Mouse (Mus musculus) stomach, postnatal 0 days (tissue): ENCODE data around the gene Daam1. TPM values are rescaled to one million over a fixed set of nuclear protein-coding genes. Genes with fewer than 3 reads are reported as not detected.

Source experiments
- ATAC-seq: fragments of 200-750 bp; cut with Nextera tagmentation; 2 replicates; pipeline ENCODE4 v1.8.0; 2017; ENCODE audit not compliant: low FRiP score, low TSS enrichment
- DNase-seq: peaks from one replicate; pipeline ENCODE4 v3.0.0-alpha.2; 2016; ENCODE audit warnings: low spot score
- H3K27ac ChIP-seq: fragments of 300-500 bp; sonication (generic); replicated peaks from 2 replicates; pipeline ENCODE4 v1.5.1; 2014; ENCODE audit warnings: mild to moderate bottlenecking, control low read depth
- H3K27me3 ChIP-seq: fragments of 300-500 bp; sonication (generic); 2 replicates; pipeline ENCODE4 v1.6.1; 2014; ENCODE audit warnings: low read length; ENCODE audit not compliant: control insufficient read depth, insufficient read depth
- H3K36me3 ChIP-seq: fragments of 300-500 bp; sonication (generic); 2 replicates; pipeline ENCODE4 v1.6.1; 2014; ENCODE audit warnings: low read length, mixed read lengths; ENCODE audit not compliant: control insufficient read depth, insufficient read depth
- H3K4me1 ChIP-seq: fragments of 300-500 bp; sonication (generic); replicated peaks from 2 replicates; pipeline ENCODE4 v1.6.1; 2014; ENCODE audit warnings: antibody characterized with exemption; ENCODE audit not compliant: control insufficient read depth, insufficient read depth
- H3K4me2 ChIP-seq: fragments of 300-500 bp; sonication (generic); replicated peaks from 2 replicates; pipeline ENCODE4 v1.6.1; 2014; ENCODE audit warnings: low read depth, mild to moderate bottlenecking, control low read depth, moderate library complexity
- H3K4me3 ChIP-seq: fragments of 300-500 bp; sonication (generic); 2 replicates; pipeline ENCODE4 v1.5.1; 2014; ENCODE audit warnings: low read depth, low read length, control low read depth
- H3K9ac ChIP-seq: fragments of 300-500 bp; sonication (generic); 2 replicates; pipeline ENCODE4 v1.6.1; 2014; ENCODE audit warnings: mild to moderate bottlenecking, low read length, control low read depth, mixed read lengths
- H3K9me3 ChIP-seq: fragments of 300-500 bp; sonication (generic); 2 replicates; pipeline ENCODE4 v1.6.1; 2016; ENCODE audit warnings: low read length; ENCODE audit not compliant: control insufficient read depth
- CTCF ChIP-seq: IDR thresholded peaks from 2 replicates; pipeline ENCODE4 v1.5.1; 2016; ENCODE audit warnings: antibody characterized with exemption, low read depth, mild to moderate bottlenecking, moderate library complexity
- EP300 ChIP-seq: optimal IDR thresholded peaks from 2 replicates; pipeline ENCODE3; 2016; ENCODE audit warnings: antibody characterized with exemption
- WGBS: fragments of 180-500 bp; shearing (Covaris S2); extraction: QIAGEN DNeasy Blood & Tissue Kit; methylation state at CpG from one replicate; pipeline ENCODE4 v1.1.7; 2014; 5-methylcytosine and 5-hydroxymethylcytosine counted together
- polyA plus RNA-seq: library from polyadenylated mRNA; unstranded; fragments of >200 nt; fragmentation: Nextera tagmentation; extraction: Ambion mirVana; gene quantifications from 2 replicates; pipeline ENCODE4 v1.2.1, GENCODE M21; 2015

Gene Daam1
- polyA plus RNA-seq, 1 experiment from 2014 or later = 6.9 TPM

DNA sequence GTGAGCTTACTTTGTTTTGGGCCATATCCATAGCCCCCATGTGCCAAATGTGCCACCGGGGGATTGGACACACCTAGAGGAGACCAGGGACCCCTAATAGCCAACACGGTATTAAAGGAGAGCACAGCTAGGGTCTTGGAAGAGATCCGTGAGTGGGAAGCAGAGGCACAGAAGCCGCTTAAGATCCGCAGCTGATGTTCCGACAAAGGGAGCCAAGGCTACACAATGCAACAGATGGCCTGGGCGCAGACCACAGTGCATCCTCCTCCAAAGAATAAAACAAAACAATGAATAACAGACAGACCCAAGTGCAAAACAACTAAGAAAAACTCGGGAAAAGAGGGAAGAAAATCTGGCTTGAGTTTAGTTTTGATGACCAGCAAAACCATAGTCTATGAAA is 165.0 kb downstream of the Daam1 start:
- Histone ChIP-seq H3K9ac (no peak overlapping the region), H3K4me2 (no peak overlapping the region), H3K27ac (no peak overlapping the region), H3K4me1 (no peaks in the 10 kb centered on the region), H3K9me3 (no peaks in the 10 kb centered on the region), H3K4me3 (no peak overlapping the region), H3K27me3 (no peaks in the 10 kb centered on the region), H3K36me3 (peaks cover 6% of the 10 kb centered on the region; the same call in 1 of the 2 replicates)
- 92% methylated on average over 8 of the region's 8 CpGs for WGBS
- DNase-seq (no peak), ATAC-seq (no peak)
- TF ChIP-seq CTCF = no peak
- TF ChIP-seq EP300 = no peak

DNA sequence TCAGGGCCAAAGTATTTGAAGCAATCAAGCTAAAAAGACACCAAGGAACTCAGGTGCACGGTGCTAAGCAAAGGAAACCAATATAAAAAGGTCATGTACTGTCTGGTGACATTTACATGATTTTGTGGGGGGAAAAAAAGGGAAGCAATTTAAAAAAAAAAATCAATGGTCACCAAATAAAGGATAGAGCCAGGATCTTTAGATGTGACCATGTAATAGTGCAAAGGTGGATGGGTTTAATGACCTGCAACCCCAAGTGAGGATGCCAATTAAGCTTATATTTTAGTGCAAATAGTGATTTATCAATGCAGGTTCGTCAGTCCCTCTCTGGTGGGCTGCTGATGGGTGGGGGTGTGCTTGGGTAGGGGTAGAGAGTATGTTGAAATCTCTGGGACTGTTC is 166.0 kb downstream of the Daam1 start:
- no peak overlapping the region for H3K27ac ChIP-seq
- no peaks in the 10 kb centered on the region for H3K27me3 ChIP-seq
- no peak overlapping the region for H3K4me3 ChIP-seq
- no peak overlapping the region for H3K4me2 ChIP-seq
- TF ChIP-seq EP300 (no peak), CTCF (no peak)
- H3K9ac ChIP-seq = no peak overlapping the region
- no peak for DNase-seq
- 70% methylated on average over 2 of the region's 2 CpGs for WGBS
- no peaks in the 10 kb centered on the region for H3K9me3 ChIP-seq
- H3K36me3 ChIP-seq = peaks cover 6% of the 10 kb centered on the region; the same call in 1 of the 2 replicates
- no peaks in the 10 kb centered on the region for H3K4me1 ChIP-seq
- ATAC-seq = no peak

GRCm38 (mm10) chr12:71997364-71997763 is 166.5 kb downstream of the Daam1 start:
- Histone ChIP-seq H3K4me2 (no peak overlapping the region), H3K36me3 (peaks cover 5% of the 10 kb centered on the region; the same call in 1 of the 2 replicates), H3K4me1 (no peaks in the 10 kb centered on the region), H3K9me3 (no peaks in the 10 kb centered on the region), H3K9ac (no peak overlapping the region), H3K27ac (no peak overlapping the region), H3K27me3 (no peaks in the 10 kb centered on the region), H3K4me3 (no peak overlapping the region)
- no peak for DNase-seq
- ATAC-seq = 0 out of 2 replicates have a peak, but pooled peaks have one; percentile 25
- TF ChIP-seq CTCF (no peak), EP300 (no peak)
- 55% methylated on average over 4 of the region's 4 CpGs for WGBS

DNA sequence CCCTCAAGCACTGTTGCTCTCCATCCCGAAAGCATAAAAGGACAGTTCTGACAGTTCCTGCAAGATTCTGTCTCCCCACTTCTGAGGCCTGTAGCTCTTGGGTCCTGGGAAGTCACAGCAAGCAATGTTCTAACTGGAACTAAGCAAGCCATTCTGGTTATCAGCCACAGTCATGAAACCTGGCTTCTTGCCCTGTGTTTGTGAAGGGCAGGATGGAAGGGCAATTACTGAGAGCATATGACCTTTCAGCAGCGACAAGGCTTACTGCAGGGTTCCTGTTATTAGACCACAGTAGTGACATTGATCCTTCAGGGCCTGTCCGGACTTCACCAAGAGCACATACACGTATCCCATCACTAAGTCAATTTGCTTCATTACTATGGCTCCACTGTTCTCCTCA is 167.8 kb downstream of the Daam1 start:
- no peak overlapping the region for H3K4me3 ChIP-seq
- WGBS = 56% methylated on average over 4 of the region's 4 CpGs
- no peaks in the 10 kb centered on the region for H3K9me3 ChIP-seq
- H3K9ac ChIP-seq = no peak overlapping the region
- H3K27ac ChIP-seq = no peak overlapping the region
- DNase-seq (peak; percentile 37), ATAC-seq (peak; percentile 35; the same call in 1 of the 2 replicates)
- no peak overlapping the region for H3K4me2 ChIP-seq
- H3K27me3 ChIP-seq = no peaks in the 10 kb centered on the region
- H3K36me3 ChIP-seq = no peaks in the 10 kb centered on the region
- TF ChIP-seq CTCF = no peak
- H3K4me1 ChIP-seq = no peaks in the 10 kb centered on the region

DNA sequence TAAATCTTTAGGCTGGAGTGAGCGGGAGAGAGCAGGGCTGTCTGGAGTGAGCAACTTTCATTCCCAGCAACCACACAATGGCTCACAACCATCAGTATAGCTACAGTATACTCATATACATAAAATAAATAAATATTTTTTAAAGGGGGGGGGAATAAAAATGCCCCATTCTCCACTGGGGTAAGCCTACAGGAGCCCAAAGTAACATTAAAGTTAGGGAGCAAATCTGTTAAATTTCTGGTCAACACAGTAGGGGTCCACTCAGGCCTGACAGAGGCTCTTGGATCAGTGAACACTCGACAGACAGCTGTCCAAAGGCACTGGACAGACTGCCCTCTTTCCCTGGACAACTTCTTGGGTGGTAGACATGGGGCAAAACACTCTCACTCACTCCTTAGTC is 168.8 kb downstream of the Daam1 start:
- Histone ChIP-seq H3K4me3 (no peak overlapping the region), H3K36me3 (no peaks in the 10 kb centered on the region), H3K4me1 (no peaks in the 10 kb centered on the region), H3K9ac (no peak overlapping the region), H3K9me3 (no peaks in the 10 kb centered on the region), H3K27ac (no peak overlapping the region), H3K4me2 (no peak overlapping the region), H3K27me3 (no peaks in the 10 kb centered on the region)
- 92% methylated on average over 2 of the region's 2 CpGs for WGBS
- ATAC-seq = no peak
- no peak for DNase-seq
- no peak for TF ChIP-seq EP300
- no peak for TF ChIP-seq CTCF

- WGBS = 71% methylated on average over 1 of the region's 1 CpGs
- H3K36me3 ChIP-seq = no peaks in the 10 kb centered on the region
- TF ChIP-seq CTCF (no peak), EP300 (no peak)
- H3K9me3 ChIP-seq = no peaks in the 10 kb centered on the region
- DNase-seq (no peak), ATAC-seq (no peak)
- H3K9ac ChIP-seq = no peak overlapping the region
- no peak overlapping the region for H3K4me3 ChIP-seq
- H3K27me3 ChIP-seq = no peaks in the 10 kb centered on the region
- H3K4me1 ChIP-seq = no peaks in the 10 kb centered on the region
- H3K4me2 ChIP-seq = no peak overlapping the region
- no peak overlapping the region for H3K27ac ChIP-seq
Measured at GRCm38 (mm10) chr12:72001811-72002210, 170.9 kb downstream of the Daam1 start.
